Mouse (Mus musculus): ENCODE measurements at regions not wholly inside any gene's neighbourhood (a gene's known extent, or its start where the extent isn't known, plus 50 kb on each side); places are given as distances from the start of the nearest gene placed in this dataset.
"Not testable (repeated sequence)": the region's sequence is repeated elsewhere in the genome, so short reads cannot be mapped to it uniquely, and the experiment has no call there.

DNA sequence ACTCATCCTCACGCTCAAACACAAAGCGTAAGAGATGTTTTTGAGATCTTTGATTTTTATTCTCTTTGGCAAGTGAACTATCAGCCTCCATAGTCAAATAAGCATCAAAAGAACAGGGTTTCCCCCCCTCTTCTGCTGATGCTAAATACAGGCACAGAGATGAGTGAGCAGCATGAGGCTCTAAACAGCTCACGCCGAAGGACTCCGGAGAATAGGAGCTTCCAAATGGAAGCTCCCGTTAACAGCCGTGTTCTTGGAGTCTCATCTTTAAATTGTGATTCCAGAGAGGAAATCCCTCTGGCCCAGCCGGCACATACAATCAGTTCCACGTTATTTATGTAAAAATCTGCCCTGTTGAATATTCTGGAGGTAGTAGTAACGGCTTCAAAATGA, 161.1 kb downstream of the Srek1 start:
- Histone ChIP-seq H3K4me1 (ENCODE audit: control insufficient read depth, insufficient read depth, low read length) (no peaks in the 10 kb centered on the region), H3K4me3 (replicated peaks; ENCODE audit: insufficient read depth, low read depth, low read length) (no peak overlapping the region), H3K27ac (ENCODE audit: insufficient read depth, low read length) (no peak overlapping the region), H3K27me3 (ENCODE audit: control insufficient read depth, insufficient read depth, low read length) (no peaks in the 10 kb centered on the region)
- TF ChIP-seq CTCF (IDR thresholded peaks at IDR 0.05; ENCODE audit: borderline replicate concordance, insufficient read depth, low read depth, low read length), result no peak
- TF ChIP-seq POLR2A (IDR thresholded peaks at IDR 0.05; ENCODE audit: borderline replicate concordance, insufficient read depth, low read length), result no peak
- 72% methylated on average over 10 of the region's 10 CpGs for WGBS
- no peak for DNase-seq

DNA sequence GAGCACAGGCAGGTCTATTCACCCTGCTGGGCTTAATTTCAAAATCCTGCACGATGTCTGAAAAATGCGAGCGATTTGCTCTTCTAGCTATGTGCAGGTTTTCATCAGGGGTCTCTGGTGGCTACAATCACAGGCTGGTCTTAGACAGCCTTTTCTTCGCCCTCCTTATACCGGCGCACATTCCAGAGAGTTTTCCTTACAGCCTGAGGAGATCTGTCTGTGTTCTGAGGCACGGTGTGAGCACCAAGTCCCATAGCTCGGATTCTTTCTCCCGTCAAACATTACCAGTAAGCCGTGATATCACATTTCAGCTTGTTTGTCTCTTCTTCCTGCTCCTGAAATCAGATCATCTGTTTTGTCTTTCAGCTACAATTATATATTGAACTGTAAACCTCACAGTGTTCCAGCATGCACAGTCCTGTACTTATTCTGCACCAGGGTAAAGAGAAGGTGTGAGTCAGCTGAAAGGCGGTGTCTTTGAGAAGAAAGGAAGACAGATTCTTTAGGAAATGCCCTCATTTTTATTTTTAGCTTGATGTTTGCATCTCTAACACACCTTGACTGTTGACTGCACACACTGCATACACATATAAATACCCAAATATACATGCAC, 161.6 kb downstream of the Srek1 start:
- no peak for TF ChIP-seq POLR2A (IDR thresholded peaks at IDR 0.05; ENCODE audit: borderline replicate concordance, insufficient read depth, low read length)
- no peak for TF ChIP-seq CTCF (IDR thresholded peaks at IDR 0.05; ENCODE audit: borderline replicate concordance, insufficient read depth, low read depth, low read length)
- DNase-seq, result no peak
- Histone ChIP-seq H3K4me1 (ENCODE audit: control insufficient read depth, insufficient read depth, low read length) (no peaks in the 10 kb centered on the region), H3K27ac (ENCODE audit: insufficient read depth, low read length) (no peak overlapping the region), H3K4me3 (replicated peaks; ENCODE audit: insufficient read depth, low read depth, low read length) (no peak overlapping the region), H3K27me3 (ENCODE audit: control insufficient read depth, insufficient read depth, low read length) (no peaks in the 10 kb centered on the region)
- WGBS, result 73% methylated on average over 11 of the region's 11 CpGs

DNA sequence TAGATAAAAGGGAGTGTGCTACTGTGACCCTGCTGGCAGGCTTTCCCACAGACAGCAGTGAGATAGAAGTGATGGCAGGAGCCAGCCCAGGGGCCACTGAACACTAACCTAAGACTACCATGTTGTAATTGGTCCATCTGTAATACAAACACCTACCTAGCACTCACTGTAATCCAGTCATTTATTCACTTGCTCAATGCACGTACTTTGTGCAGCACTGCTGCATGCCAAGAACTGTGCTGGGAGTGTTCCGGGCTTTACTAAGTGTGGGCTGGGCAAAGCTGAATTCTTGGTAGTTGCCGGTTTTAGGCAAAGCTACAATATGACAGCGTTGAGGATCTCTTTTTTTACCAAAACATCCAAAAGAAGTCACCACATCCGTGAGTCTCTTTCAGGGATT, 172.1 kb downstream of the Srek1 start:
- DNase-seq, result no peak
- Histone ChIP-seq H3K4me1 (ENCODE audit: control insufficient read depth, insufficient read depth, low read length) (no peaks in the 10 kb centered on the region), H3K27me3 (ENCODE audit: control insufficient read depth, insufficient read depth, low read length) (no peaks in the 10 kb centered on the region), H3K4me3 (replicated peaks; ENCODE audit: insufficient read depth, low read depth, low read length) (no peak overlapping the region), H3K27ac (ENCODE audit: insufficient read depth, low read length) (no peak overlapping the region)
- WGBS, result 90% methylated on average over 5 of the region's 5 CpGs
- TF ChIP-seq CTCF (IDR thresholded peaks at IDR 0.05; ENCODE audit: borderline replicate concordance, insufficient read depth, low read depth, low read length), result no peak
- no peak for TF ChIP-seq POLR2A (IDR thresholded peaks at IDR 0.05; ENCODE audit: borderline replicate concordance, insufficient read depth, low read length)

DNA sequence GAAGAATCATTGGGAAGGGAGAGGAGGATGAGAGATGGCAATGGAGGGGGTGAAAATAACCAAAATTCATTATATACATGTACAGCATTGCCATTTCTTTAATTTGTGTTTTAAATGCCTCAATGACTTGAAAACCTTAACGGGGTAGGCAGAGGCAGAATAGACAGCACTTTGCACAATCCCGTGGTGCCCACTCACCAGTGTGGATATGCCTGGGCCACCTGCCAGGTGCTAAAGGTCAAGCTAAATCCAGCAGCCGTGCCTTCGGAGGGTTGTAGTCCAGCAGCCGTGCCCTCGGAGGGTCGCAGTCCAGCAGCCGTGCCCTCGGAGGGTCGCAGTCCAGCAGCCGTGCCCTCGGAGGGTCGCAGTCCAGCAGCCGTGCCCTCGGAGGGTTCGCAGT, 182.0 kb downstream of the Srek1 start:
- Histone ChIP-seq H3K4me1 (ENCODE audit: control insufficient read depth, insufficient read depth, low read length) (no peaks in the 10 kb centered on the region), H3K27me3 (ENCODE audit: control insufficient read depth, insufficient read depth, low read length) (no peaks in the 10 kb centered on the region), H3K4me3 (replicated peaks; ENCODE audit: insufficient read depth, low read depth, low read length) (no peak overlapping the region), H3K27ac (ENCODE audit: insufficient read depth, low read length) (no peak overlapping the region)
- no peak for TF ChIP-seq POLR2A (IDR thresholded peaks at IDR 0.05; ENCODE audit: borderline replicate concordance, insufficient read depth, low read length)
- TF ChIP-seq CTCF (IDR thresholded peaks at IDR 0.05; ENCODE audit: borderline replicate concordance, insufficient read depth, low read depth, low read length), result no peak
- 82% methylated on average over 16 of the region's 16 CpGs for WGBS
- no peak for DNase-seq

DNA sequence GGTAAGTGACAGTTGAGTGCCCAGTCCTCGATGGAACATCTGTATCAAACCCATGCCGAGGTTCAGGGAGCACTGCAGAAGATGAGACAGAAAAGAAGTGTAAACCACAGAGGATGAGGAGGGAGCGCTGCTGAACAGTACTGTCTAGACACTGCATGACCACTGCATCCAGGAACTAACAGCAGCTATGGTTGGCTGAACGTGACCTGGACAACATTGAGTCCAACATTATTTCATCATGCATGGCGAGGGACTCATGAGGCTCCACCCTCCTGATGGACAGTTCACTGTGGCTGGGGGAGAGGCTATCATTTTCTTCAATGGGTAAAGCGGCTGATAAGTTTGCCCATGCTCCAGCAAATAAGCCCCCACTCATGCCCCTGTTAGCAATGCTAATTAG, 182.5 kb downstream of the Srek1 start:
- 71% methylated on average over 6 of the region's 6 CpGs for WGBS
- no peak for DNase-seq
- no peak overlapping the region for H3K4me3 ChIP-seq (replicated peaks; ENCODE audit: insufficient read depth, low read depth, low read length)
- no peak overlapping the region for H3K27ac ChIP-seq (ENCODE audit: insufficient read depth, low read length)
- no peak for TF ChIP-seq POLR2A (IDR thresholded peaks at IDR 0.05; ENCODE audit: borderline replicate concordance, insufficient read depth, low read length)
- no peak for TF ChIP-seq CTCF (IDR thresholded peaks at IDR 0.05; ENCODE audit: borderline replicate concordance, insufficient read depth, low read depth, low read length)
- no peaks in the 10 kb centered on the region for H3K27me3 ChIP-seq (ENCODE audit: control insufficient read depth, insufficient read depth, low read length)
- no peaks in the 10 kb centered on the region for H3K4me1 ChIP-seq (ENCODE audit: control insufficient read depth, insufficient read depth, low read length)

DNA sequence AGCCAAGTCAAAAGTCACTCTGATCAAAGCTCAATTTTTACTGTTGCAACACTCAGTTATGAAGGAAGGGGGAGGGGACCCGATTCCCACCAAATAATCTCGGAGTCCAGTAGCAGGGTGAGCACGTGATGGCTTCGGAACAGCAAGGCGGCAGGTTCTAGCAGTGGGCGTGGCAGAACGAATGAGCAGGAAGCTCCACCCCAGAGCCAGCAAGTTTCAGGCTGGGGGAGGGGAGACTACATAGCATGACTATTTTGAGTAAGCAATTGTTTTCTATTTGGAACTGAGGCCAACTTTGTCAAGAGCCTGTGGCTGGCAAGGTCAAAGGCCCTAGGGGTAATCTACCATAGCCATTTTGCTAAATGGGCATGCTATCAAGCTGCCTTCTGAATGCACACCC, 183.0 kb downstream of the Srek1 start:
- H3K27ac ChIP-seq (ENCODE audit: insufficient read depth, low read length); DNase-seq; H3K4me3 ChIP-seq (replicated peaks; ENCODE audit: insufficient read depth, low read depth, low read length); H3K27me3 ChIP-seq (ENCODE audit: control insufficient read depth, insufficient read depth, low read length); H3K4me1 ChIP-seq (ENCODE audit: control insufficient read depth, insufficient read depth, low read length): not testable (repeated sequence)
- 64% methylated on average over 7 of the region's 7 CpGs for WGBS

DNA sequence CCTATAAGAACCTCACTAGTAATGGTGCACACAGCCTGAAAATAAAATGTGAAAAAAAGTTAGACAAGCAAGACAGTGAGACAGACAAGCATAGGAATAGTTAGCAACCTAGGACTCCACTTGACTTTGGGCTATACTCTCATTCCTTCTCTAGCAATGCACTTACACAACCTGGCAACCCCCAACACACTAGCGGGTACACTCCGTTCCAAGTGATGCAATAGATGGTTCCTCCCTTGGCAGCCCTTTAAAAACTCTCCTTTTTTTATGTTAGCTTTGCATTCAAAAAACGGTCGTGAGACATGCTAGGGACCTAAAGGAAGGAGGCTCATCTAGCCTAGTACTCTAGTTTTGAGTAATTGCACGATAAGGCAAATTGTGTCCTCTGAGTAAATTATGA, 184.8 kb downstream of the Srek1 start:
- H3K27me3 ChIP-seq (ENCODE audit: control insufficient read depth, insufficient read depth, low read length), result no peaks in the 10 kb centered on the region
- TF ChIP-seq CTCF (IDR thresholded peaks at IDR 0.05; ENCODE audit: borderline replicate concordance, insufficient read depth, low read depth, low read length) (no peak), POLR2A (IDR thresholded peaks at IDR 0.05; ENCODE audit: borderline replicate concordance, insufficient read depth, low read length) (no peak)
- WGBS, result 91% methylated on average over 5 of the region's 5 CpGs

DNA sequence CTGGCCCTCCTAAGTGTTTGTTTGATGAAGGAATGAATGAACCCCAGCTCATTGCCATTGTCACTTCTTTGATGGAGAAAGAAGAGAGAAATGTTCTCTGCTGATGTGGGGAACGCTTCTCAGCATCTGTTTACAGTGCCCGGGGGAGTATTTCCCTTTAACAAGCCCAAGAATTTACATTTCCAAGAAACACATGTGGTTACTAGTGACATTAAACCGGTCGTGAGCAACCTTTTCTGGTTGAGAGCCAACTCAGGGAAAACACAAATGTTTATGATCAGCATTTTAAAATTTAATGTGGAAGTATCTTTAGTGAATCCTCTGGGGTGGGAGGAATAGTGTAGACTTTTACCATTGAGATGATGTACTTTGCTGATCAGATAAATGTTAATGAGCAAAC, 197.6 kb downstream of the Srek1 start:
- 63% methylated on average over 4 of the region's 4 CpGs for WGBS
- Histone ChIP-seq H3K27ac (ENCODE audit: insufficient read depth, low read length) (no peak overlapping the region), H3K4me1 (ENCODE audit: control insufficient read depth, insufficient read depth, low read length) (no peaks in the 10 kb centered on the region), H3K4me3 (replicated peaks; ENCODE audit: insufficient read depth, low read depth, low read length) (no peak overlapping the region), H3K27me3 (ENCODE audit: control insufficient read depth, insufficient read depth, low read length) (no peaks in the 10 kb centered on the region)
- TF ChIP-seq CTCF (IDR thresholded peaks at IDR 0.05; ENCODE audit: borderline replicate concordance, insufficient read depth, low read depth, low read length) (no peak), POLR2A (IDR thresholded peaks at IDR 0.05; ENCODE audit: borderline replicate concordance, insufficient read depth, low read length) (no peak)
- no peak for DNase-seq

More for the DNA sequence above, 184.8 kb downstream of the Srek1 start:
- no peaks in the 10 kb centered on the region for H3K4me1 ChIP-seq (ENCODE audit: control insufficient read depth, insufficient read depth, low read length)
- H3K4me3 ChIP-seq (replicated peaks; ENCODE audit: insufficient read depth, low read depth, low read length), result no peak overlapping the region
- H3K27ac ChIP-seq (ENCODE audit: insufficient read depth, low read length), result no peak overlapping the region
- no peak for DNase-seq

Data from cerebellum, adult 2 months (tissue).